Mouse (Mus musculus) forebrain, embryonic 12.5 days (tissue): ENCODE data around the gene Adat3. TPM values are rescaled to one million over a fixed set of nuclear protein-coding genes. Genes with fewer than 3 reads are reported as not detected.
A peak's percentile ranks its signal among the peaks of the same experiment; 100 is the strongest.

Experiments used
- ATAC-seq: fragments of 200-750 bp; cut with Nextera tagmentation; 2 replicates; pipeline ENCODE4 v1.8.0; 2017; ENCODE audit warnings: moderate TSS enrichment; ENCODE audit not compliant: low FRiP score
- H3K27ac ChIP-seq: fragments of 300-500 bp; sonication (generic); 2 replicates; pipeline ENCODE4 v1.5.1; 2016; ENCODE audit warnings: mild to moderate bottlenecking
- H3K27me3 ChIP-seq: fragments of 300-500 bp; sonication (generic); 2 replicates; pipeline ENCODE4 v1.6.1; 2016; ENCODE audit warnings: mild to moderate bottlenecking
- H3K36me3 ChIP-seq: fragments of 300-500 bp; sonication (generic); replicated peaks from 2 replicates; pipeline ENCODE4 v1.6.1; 2016; ENCODE audit warnings: mild to moderate bottlenecking
- H3K4me1 ChIP-seq: fragments of 300-500 bp; sonication (generic); 2 replicates; pipeline ENCODE4 v1.6.1; 2016
- H3K4me2 ChIP-seq: fragments of 300-500 bp; sonication (generic); 2 replicates; pipeline ENCODE4 v1.6.1; 2016; ENCODE audit warnings: mild to moderate bottlenecking, moderate library complexity
- H3K4me3 ChIP-seq: fragments of 300-500 bp; sonication (generic); replicated peaks from 2 replicates; pipeline ENCODE4 v1.5.1; 2016; ENCODE audit warnings: mild to moderate bottlenecking
- H3K9ac ChIP-seq: fragments of 300-500 bp; sonication (generic); 2 replicates; pipeline ENCODE4 v1.6.1; 2016; ENCODE audit warnings: mild to moderate bottlenecking
- H3K9me3 ChIP-seq: fragments of 300-500 bp; sonication (generic); 2 replicates; pipeline ENCODE4 v1.6.1; 2016
- WGBS: fragments of 180-500 bp; shearing (Covaris S2); methylation state at CpG from one replicate; pipeline ENCODE4 v1.1.7; 2016; 5-methylcytosine and 5-hydroxymethylcytosine counted together
- polyA plus RNA-seq: library from polyadenylated mRNA; unstranded; fragments of >200 nt; fragmentation: Nextera tagmentation; extraction: Ambion mirVana; gene quantifications from 2 replicates; pipeline ENCODE4 v1.2.1, GENCODE M21; 2016

The Adat3 gene
- polyA plus RNA-seq, 1 experiment from 2014 or later = 6.0 TPM

DNA sequence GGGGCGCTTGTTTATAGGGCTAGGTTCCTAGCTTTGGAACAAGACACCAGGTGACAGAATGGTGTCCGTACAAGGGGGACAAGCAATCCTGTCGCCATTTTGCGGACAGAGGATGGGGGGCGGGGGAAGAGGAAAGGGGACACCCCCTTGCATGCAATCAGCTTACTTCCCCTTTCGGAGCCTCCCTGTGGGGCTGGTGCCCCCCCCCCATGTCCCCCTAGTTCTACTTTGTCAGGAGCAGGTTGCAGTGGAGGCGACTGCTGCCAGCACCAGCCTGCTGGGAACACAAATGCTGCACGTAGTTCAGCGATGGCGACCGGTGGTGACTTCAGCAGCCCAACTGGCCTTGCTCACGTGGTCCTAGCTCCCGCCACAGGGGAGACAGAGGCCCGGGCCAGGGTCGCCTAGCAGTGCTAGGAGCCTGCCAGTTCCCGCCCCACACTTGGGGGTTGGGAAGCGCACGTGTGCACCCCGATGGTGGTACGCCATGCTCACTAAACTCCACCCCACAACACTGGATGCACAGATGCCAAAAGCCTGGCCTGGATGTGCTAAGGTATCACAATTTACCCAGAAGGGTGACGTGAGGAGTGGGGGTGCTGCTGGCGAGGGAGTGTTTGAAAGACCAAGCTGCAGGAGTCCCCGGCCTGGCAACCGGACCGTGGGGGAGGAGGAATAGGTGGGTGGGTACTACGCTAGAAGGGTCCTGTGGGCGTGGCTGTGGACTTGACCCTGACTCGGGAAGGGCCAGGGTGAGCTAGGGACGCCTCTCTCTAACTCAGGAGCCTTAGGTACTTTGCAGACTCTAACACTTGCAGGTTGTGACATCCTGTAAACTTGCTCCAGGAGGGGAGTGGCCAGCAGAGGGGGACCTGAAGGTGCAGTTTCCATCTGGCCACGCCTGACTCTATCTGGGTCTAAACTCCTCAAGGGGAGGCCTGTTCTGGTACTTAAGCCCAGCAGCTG, 31.5 kb upstream of the Adat3 start:
- H3K9ac ChIP-seq = peak overlapping the region; percentile 44
- H3K4me2 ChIP-seq = peak overlapping the region; percentile 44
- H3K36me3 ChIP-seq = peaks cover 12% of the 10 kb centered on the region
- H3K27me3 ChIP-seq = no peaks in the 10 kb centered on the region
- no peaks in the 10 kb centered on the region for H3K9me3 ChIP-seq
- H3K4me1 ChIP-seq = peaks cover 69% of the 10 kb centered on the region
- peak overlapping the region; percentile 14 for H3K4me3 ChIP-seq
- no peak for ATAC-seq
- H3K27ac ChIP-seq = peak overlapping the region; percentile 50; the same call in 1 of the 2 replicates
- 18% methylated on average over 30 of the region's 30 CpGs for WGBS

DNA sequence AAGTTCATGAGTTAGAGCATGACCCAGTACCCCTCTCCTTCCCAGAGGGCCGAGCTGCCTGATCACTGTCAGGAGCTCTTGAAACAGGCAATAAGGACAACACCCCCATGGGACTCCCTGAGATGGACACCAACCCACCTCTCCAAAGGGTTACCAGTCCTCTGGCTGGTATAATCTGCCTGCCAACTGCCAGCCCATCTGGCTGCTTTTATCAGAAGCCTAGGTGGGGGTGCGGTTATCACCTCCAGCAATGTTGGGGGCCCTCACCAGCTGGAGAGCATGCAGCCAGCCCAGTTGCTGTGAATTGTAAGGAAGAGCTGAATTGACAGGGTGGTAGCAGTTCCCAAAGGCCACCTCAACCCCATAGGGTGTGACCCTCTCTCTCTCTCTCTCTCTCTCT, 30.2 kb upstream of the Adat3 start:
- Histone ChIP-seq H3K9ac (no peak overlapping the region), H3K4me2 (no peak overlapping the region), H3K27me3 (no peaks in the 10 kb centered on the region), H3K27ac (no peak overlapping the region), H3K4me1 (peaks cover 65% of the 10 kb centered on the region), H3K4me3 (no peak overlapping the region), H3K36me3 (peaks cover 12% of the 10 kb centered on the region), H3K9me3 (no peaks in the 10 kb centered on the region)
- ATAC-seq = no peak
- WGBS = 83% methylated on average over 2 of the region's 2 CpGs

DNA sequence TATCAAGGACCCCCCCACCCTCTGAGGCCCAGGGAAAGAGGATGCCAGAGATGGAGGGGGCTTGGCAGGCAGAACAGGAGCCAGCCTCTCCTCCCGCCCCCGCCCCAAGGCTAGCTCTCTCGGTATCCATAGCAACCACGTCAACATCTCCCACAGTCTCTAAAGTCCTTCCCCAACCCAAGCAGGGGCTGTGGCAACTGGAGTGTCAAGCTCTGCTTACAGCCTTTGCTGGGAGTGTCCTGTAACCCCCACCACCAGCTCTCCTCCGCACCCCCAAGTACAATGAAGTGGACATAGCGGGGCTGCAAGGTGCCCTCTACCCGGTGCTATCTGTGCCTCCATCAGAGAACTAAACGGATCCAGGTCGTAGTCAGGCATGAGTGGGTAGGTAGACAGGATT, 28.7 kb upstream of the Adat3 start:
- Histone ChIP-seq H3K4me2 (no peak overlapping the region), H3K9me3 (no peaks in the 10 kb centered on the region), H3K9ac (no peak overlapping the region), H3K4me3 (no peak overlapping the region), H3K27me3 (no peaks in the 10 kb centered on the region), H3K36me3 (0 out of 2 replicates have a peak, but pooled peaks cover 1% of the 10 kb centered on the region), H3K27ac (no peak overlapping the region), H3K4me1 (peaks cover 76% of the 10 kb centered on the region)
- 62% methylated on average over 8 of the region's 9 CpGs for WGBS
- ATAC-seq = no peak

DNA sequence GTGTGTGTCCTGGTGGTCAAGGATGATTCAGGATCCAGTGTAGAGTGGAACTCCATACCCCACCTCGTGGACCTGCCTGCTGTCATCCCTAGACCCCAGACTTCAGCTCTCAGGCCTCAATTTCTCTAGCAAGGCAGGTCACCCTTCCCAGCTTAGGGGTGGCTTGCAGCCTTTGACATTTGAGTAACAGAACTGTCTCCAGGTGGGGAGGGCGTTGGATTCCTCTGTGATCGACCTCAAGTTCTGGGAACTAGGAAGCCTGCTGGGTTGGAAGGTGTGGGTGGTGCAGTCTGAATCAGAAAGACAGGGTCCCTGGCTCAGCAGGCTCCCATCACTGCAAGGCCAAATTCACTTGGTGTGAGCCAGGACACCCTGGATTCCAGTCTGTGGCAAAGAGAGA, 27.8 kb upstream of the Adat3 start:
- H3K4me2 ChIP-seq = peak overlapping the region; percentile 97; the same call in 1 of the 2 replicates
- H3K4me1 ChIP-seq = peaks cover 80% of the 10 kb centered on the region
- no peak overlapping the region for H3K27ac ChIP-seq
- H3K36me3 ChIP-seq = no peaks in the 10 kb centered on the region
- no peaks in the 10 kb centered on the region for H3K27me3 ChIP-seq
- no peak for ATAC-seq
- no peak overlapping the region for H3K4me3 ChIP-seq
- no peak overlapping the region; the same call in 1 of the 2 replicates for H3K9ac ChIP-seq
- H3K9me3 ChIP-seq = no peaks in the 10 kb centered on the region
- WGBS = 88% methylated on average over 3 of the region's 3 CpGs

DNA sequence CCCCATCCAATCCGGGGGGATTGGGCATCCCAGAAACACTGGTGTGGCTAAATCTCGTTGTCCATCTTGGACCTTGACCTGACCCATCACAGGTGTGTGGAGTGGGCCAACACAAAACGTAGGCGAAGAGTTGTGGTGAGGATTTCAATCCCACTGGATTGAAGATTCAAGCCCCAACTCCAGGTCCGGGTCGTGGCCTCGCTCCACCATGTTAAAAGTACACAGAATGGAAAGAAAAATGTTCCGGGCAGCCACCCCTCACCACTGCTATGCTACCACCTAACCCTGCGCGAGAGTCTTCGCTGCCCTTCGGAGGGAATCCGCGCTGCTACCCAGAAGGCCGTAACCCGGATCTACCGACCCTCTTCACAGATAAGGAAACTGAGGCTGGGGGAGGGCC, 26.8 kb upstream of the Adat3 start:
- ATAC-seq = no peak
- 22% methylated on average over 17 of the region's 17 CpGs for WGBS
- Histone ChIP-seq H3K27me3 (no peaks in the 10 kb centered on the region), H3K36me3 (no peaks in the 10 kb centered on the region), H3K9me3 (no peaks in the 10 kb centered on the region), H3K27ac (no peak overlapping the region), H3K4me3 (peak overlapping the region; percentile 78), H3K4me1 (peaks cover 70% of the 10 kb centered on the region), H3K4me2 (peak overlapping the region; percentile 97), H3K9ac (peak overlapping the region; percentile 79)

DNA sequence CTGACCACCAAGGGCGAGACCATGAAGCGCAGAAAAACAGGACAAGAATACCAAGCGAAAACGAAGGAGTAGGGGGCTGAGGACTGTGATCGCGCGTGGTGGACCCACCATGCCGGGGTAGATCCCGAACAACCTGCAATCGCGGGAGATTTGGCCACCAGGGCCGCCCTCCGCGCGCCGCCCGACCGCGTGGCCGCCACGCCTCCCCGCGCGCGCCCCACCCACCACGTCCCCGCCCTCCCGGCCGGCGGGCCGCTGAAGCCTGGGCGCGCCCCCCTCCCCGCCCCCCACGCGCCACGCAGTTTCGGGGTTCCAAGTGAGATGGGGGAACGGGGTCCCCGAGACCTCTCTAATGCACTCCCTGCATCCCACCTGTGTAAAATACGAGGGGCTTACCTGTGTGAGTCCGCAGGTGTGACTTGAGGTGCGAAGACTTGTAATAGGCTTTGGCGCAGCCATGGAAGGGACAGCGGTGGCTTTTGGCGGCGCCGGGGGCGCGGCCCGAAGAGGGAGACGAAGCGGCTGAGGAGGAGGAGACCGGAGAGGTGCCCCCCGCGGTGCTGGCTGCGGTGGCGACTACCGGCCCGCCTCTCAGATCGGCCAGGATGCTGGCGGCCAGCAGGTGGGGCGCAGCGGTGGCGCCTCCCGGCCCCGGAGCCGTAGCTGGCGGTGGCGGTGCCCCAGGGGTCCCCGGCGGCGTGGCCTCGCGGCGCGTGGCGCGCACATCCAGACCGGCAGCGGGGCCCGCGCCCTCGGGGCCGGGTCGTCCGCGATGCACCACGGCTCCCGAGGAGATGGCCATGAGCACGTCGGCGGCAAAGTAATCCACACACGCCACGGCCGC, 26.1 kb upstream of the Adat3 start:
- peaks cover 64% of the 10 kb centered on the region for H3K4me1 ChIP-seq
- no peaks in the 10 kb centered on the region for H3K27me3 ChIP-seq
- H3K9me3 ChIP-seq = no peaks in the 10 kb centered on the region
- H3K27ac ChIP-seq = peak overlapping the region; percentile 88
- H3K4me2 ChIP-seq = peak overlapping the region; percentile 97
- peak overlapping the region; percentile 79 for H3K9ac ChIP-seq
- peak; percentile 16; the same call in 1 of the 2 replicates for ATAC-seq
- peak overlapping the region; percentile 78 for H3K4me3 ChIP-seq
- H3K36me3 ChIP-seq = no peaks in the 10 kb centered on the region; the same call in 1 of the 2 replicates
- WGBS = under 1% methylated on average over 88 of the region's 96 CpGs

DNA sequence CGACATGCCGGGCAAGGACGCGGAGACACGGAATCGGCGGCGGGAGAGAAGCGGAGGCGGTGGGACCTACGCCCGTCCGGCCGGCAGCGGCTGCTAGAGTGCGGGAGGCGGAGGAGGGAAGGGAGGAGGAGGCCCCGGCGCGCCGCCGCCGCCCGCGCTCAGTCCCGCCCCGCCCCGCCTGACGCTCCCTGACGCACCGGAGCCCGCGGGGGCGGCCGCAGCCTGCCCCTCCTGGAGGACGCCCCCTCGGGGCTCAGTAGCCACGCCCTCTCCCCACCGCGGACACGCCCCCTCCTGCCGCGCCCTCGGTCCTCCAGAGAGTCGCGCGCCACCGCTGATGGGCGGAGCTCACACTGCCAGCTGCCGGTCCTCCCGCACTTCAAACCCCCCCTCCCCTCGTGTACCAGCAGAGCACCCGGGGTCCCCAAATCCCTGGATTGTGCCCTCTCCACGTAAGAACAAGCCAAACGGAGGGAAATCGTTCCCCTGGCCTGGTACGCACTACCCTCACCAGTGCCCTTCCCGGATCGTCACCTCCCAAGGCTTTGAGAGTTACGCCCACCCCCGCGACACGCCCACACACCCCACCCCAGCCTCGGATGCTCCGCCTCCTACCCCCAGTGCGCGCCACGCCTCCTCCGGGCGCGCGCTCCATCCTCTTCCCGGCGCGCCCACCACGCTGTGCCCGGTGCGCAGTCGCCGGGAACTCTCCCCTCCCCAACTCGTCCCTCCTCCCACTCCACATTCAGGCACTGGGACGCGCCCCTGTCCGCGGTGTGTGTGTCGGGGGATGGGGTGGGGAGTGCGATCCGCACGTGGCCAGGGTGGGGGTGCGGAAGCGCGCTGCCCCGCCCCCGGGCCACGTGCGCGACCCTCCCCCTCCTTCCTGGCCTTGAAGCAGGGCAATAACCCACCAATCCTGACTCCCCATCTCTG, 25.2 kb upstream of the Adat3 start, which contains the start of gene Klf16:
Gene Klf16 (minus strand): TSS at position 127 of the 936 bp plus-strand sequence.
- peak within 1 kb of the TSS; percentile 78 for H3K4me3 ChIP-seq
- no peaks in the 10 kb centered on the region for H3K9me3 ChIP-seq
- H3K4me1 ChIP-seq = peaks cover 59% of the 10 kb centered on the region
- peak; percentile 85 for ATAC-seq
- H3K27me3 ChIP-seq = no peaks in the 10 kb centered on the region
- H3K27ac ChIP-seq = peak within 1 kb of the TSS; percentile 88
- under 1% methylated on average over 69 of the region's 97 CpGs for WGBS
- H3K9ac ChIP-seq = peak within 1 kb of the TSS; percentile 79
- no peaks in the 10 kb centered on the region; the same call in 1 of the 2 replicates for H3K36me3 ChIP-seq
- H3K4me2 ChIP-seq = peak within 1 kb of the TSS; percentile 97

DNA sequence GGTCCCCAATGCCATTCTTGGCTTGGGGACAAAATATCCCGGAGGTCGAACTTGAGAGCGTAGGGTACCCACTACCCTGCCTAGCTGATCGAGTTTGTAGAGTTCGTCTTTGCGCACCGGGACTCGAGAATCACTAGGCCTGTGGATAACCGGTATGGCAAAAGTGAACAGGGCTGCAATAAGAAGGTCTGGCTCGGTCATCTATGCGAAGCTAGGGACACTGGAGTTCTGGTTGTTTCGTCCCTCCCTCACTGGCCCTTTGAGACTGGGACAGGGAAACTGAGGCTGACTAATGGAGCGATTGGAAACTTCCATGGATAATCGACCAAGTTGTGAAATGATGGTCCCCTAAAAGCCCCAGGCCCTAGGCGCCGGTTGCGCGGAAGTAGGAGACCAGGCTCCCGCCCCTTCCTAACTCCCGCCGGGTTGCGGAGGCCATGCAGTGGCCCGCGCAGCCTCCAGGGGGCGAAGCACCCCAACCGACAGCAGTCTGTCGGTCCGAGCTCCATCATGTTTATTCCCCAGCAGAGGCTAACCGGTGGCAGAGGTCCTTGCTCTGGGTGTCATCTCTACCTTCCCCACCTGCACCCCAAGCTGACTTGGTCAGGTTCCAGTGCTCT, 24.4 kb upstream of the Adat3 start:
- under 1% methylated on average over 29 of the region's 29 CpGs for WGBS
- ATAC-seq = peak; percentile 31; the same call in 1 of the 2 replicates
- Histone ChIP-seq H3K4me1 (peaks cover 58% of the 10 kb centered on the region), H3K4me3 (peak overlapping the region; percentile 78), H3K27me3 (no peaks in the 10 kb centered on the region), H3K9ac (peak overlapping the region; percentile 79), H3K27ac (peak overlapping the region; percentile 88), H3K9me3 (no peaks in the 10 kb centered on the region), H3K36me3 (peaks cover 2% of the 10 kb centered on the region), H3K4me2 (peak overlapping the region; percentile 97)

DNA sequence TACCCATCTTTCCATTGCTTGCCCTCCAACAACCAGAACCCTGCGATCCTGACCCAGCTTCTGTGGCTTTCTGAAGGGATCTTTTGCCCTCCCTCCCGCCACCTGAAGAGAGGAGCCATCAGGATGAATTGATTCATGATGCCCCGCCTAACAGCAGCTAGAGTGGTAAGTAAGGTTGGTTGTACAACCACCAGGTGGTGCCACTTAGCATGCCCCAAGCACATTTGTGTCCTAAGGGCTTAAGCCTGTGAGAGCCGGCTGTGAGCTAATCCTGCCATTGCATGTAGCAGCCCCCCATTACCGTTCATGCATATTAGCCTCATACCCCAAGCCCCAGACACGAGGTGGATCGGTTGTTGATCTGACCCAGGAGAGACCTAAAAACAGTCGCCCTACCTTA, 23.8 kb upstream of the Adat3 start:
- Histone ChIP-seq H3K9me3 (no peaks in the 10 kb centered on the region), H3K36me3 (peaks cover 8% of the 10 kb centered on the region), H3K4me3 (no peak overlapping the region), H3K27ac (peak overlapping the region; percentile 88), H3K9ac (no peak overlapping the region), H3K4me2 (peak overlapping the region; percentile 97; the same call in 1 of the 2 replicates), H3K27me3 (no peaks in the 10 kb centered on the region), H3K4me1 (peaks cover 51% of the 10 kb centered on the region)
- 5% methylated on average over 8 of the region's 8 CpGs for WGBS
- no peak for ATAC-seq

DNA sequence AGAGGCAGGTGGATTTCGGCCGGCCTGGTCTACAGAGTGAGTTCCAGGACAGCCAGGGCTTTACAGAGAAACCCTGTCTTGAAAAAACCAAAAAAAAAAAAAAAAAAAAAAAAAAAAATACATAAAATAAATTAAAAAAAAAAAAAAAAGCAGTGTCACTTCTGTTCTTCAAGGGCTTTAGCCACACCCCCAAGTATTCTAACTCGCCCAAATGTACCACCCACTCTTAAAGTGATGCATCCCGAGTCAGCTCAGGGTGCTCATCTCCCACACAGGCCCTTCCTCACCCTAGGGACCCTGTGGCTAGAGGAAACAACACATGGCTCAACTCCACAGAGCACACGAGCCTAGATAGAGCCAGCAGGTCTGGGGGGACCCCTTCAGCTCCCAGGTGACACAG, 19.6 kb upstream of the Adat3 start:
- no peak overlapping the region for H3K4me2 ChIP-seq
- peaks cover 35% of the 10 kb centered on the region for H3K36me3 ChIP-seq
- H3K27ac ChIP-seq = no peak overlapping the region
- ATAC-seq = no peak
- H3K9me3 ChIP-seq = no peaks in the 10 kb centered on the region
- H3K4me3 ChIP-seq = no peak overlapping the region
- peaks cover 25% of the 10 kb centered on the region for H3K4me1 ChIP-seq
- H3K27me3 ChIP-seq = no peaks in the 10 kb centered on the region
- H3K9ac ChIP-seq = no peak overlapping the region
- 86% methylated on average over 5 of the region's 5 CpGs for WGBS

DNA sequence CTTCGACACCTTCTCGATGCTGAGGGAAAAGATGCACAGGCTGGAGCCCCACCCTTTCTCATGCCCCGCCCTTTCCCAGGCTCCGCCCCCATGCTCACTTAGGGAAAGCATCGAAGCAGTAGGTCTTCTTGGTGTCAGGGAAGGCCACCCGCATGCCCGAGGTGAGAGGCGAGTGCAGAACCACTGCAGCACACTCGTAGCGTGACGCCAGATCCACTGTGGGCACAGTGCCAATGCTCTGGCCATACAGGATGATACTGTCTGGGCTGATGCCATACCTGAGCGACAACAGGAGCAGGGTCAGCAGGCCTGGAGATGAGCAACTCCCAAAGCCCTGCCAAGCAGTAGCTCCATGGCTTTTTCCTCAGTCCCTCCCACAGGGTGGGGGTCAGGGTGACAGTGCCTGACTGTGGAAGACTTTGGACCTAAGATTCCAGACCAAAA, 18.6 kb upstream of the Adat3 start:
- Histone ChIP-seq H3K27ac (no peak overlapping the region), H3K9ac (no peak overlapping the region), H3K36me3 (peaks cover 35% of the 10 kb centered on the region), H3K27me3 (no peaks in the 10 kb centered on the region), H3K4me1 (peaks cover 25% of the 10 kb centered on the region), H3K4me3 (no peak overlapping the region), H3K4me2 (no peak overlapping the region), H3K9me3 (no peaks in the 10 kb centered on the region)
- ATAC-seq = no peak
- WGBS = 65% methylated on average over 12 of the region's 12 CpGs
